Mouse (Mus musculus): ENCODE measurements around the gene Cbwd1.

The Cbwd1 gene

DNA sequence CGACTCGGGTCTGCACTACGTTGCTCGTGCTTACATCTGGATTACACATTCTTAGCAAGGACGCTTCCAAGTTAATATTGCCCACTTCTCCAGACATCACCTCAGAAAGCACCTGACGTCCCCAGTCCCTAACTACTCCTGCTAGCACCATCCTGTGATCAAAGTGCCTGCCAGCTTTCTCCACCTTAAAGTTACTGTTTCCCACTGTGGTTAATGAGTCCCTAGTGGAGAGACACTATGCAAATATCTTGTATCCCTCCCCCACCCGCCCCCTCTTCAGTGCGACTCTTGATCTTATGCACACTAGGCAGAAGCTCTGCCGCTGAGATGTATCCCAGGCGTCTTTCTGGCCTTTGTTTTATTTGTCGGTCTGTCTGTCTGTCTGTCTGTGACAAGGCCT is 16.6 kb upstream of the Cbwd1 start:
- DNase-seq (ENCODE audit: low spot score) = peak; percentile 81

DNA sequence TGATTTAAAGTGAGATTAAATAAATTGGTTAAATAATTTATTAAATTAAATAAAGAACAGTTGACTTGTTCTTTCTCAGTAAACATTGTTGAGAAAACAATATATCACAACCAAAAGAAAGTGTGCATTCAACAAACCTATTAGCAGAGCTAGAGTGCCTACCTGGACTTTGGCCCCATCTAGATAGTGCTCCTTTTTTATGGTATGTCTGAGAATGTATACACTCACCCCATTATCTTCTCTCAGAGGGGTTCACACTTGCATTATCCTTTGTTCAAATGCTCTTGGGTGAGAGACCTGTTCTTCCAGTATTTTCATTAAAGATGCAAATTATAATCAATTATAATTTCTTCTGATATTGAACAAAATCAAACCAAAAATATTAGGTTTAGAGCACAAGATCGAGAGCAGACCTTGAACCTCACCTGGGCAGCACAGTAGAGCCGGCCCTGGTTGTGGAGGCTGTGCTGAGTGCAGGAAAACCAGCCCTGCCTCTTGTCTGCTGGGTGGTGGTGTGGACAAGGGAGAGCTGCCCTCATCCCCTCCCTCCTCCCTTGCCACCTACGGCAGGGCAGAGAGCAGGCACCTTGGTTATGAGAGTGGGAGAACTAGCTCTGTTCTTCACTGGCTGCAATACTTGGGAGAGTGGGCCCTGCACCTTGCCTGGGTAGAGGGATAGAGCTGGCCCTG is 11.4 kb upstream of the Cbwd1 start:
- DNase-seq (ENCODE audit: low spot score) = no peak

DNA sequence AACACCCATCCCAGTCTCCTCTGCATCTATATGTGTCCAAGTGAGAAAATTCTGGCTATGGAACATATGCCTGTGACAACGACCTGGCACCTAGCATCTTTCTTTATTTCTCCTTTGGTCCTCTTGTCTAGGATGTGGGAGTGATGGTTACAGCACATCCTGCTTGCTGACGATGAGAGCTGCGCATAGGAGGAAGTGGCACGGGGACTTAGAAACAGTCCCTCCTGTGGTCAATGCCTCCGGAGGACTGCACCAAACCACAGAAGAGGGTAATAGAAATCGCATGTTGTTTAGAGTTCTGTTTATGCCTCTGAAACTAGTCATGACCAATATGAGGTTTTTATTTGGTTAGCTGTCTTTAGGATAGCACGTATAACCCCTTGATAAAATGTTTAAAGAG is 9.9 kb upstream of the Cbwd1 start:
- DNase-seq (ENCODE audit: low spot score) = no peak

DNA sequence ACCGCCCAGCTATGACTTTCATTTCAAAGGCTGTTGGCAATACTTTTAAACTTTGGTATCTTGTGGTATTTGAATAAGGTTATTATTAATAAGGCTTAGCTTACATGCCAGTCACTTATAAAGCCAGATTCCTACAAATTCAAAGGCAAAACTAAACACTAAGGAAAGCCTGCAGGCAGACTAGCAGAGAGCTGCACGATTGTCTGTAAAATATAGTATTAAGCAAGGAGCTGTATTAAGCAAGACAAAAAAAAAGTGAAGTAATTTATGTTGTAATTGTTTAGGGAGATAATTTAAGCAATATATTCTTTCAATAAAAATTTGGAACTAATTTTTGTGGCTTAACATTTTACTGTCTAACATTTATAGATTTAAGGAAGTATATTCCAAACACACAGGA is 5.5 kb upstream of the Cbwd1 start:
- DNase-seq (ENCODE audit: low spot score) = no peak

DNA sequence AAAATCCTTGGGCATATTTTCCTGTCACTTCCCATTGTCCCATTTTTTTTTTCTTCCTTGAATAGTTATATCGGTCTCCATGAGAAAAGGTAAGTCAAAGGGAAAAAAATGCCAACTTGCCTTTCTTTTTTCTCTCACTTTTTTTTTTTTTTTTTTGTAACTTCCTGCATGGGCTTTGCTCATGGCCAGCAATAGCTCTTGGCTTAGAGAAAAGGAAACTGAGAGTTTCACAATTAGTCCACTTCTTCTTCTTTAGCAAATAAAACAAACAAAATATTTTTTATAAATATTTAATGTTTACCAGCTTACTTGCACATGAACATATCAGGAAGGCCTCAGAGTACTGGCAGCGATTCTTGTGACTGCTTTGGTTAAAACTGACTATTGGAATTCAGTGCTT is 4.8 kb upstream of the Cbwd1 start:
- no peak for DNase-seq (ENCODE audit: low spot score)

- DNase-seq (ENCODE audit: low spot score) = peak; percentile 19
These were observed 2.9 kb downstream of the Cbwd1 start for GRCm38 (mm10) chr19:24958531-24958930.

GRCm38 (mm10) chr19:24945521-24946262 is 15.7 kb downstream of the Cbwd1 start:
- DNase-seq (ENCODE audit: low spot score) = no peak

GRCm38 (mm10) chr19:24937084-24937483 is 24.3 kb downstream of the Cbwd1 start:
- no peak for DNase-seq (ENCODE audit: low spot score)

DNA sequence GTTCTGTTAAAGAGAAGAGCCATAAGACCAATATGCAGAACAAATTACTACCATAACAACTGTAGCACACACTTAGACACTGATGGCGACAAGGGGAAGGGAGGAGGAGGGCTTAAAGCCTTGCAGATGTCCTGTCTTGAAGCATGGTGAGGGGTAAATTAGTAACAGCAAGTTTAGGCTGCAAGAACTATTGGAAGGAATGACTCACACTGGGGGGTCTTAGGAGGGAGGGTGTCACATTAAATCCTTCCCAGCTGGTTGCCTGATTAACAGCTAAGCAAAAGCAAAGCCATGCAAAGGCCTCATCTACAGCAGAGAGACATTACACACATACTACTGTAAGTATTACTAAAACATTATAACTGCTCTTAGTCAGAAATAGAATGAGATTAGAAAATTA is 32.4 kb downstream of the Cbwd1 start:
- no peak for DNase-seq (ENCODE audit: low spot score)

GRCm38 (mm10) chr19:24920866-24921265 is 40.5 kb downstream of the Cbwd1 start:
- no peak for DNase-seq (ENCODE audit: low spot score)

GRCm38 (mm10) chr19:24908385-24909155 is 52.8 kb downstream of the Cbwd1 start:
- no peak for DNase-seq (ENCODE audit: low spot score)

GRCm38 (mm10) chr19:24907655-24908054 is 53.8 kb downstream of the Cbwd1 start:
- DNase-seq (ENCODE audit: low spot score) = no peak

- no peak for DNase-seq (ENCODE audit: low spot score)
These were observed 58.6 kb downstream of the Cbwd1 start for GRCm38 (mm10) chr19:24902821-24903220.

- no peak for DNase-seq (ENCODE audit: low spot score)
These were observed 59.2 kb downstream of the Cbwd1 start for GRCm38 (mm10) chr19:24902256-24902655.

GRCm38 (mm10) chr19:24901666-24902065 is 59.7 kb downstream of the Cbwd1 start:
- no peak for DNase-seq (ENCODE audit: low spot score)

GRCm38 (mm10) chr19:24900581-24901220 is 60.7 kb downstream of the Cbwd1 start, which contains the start of gene Foxd4:
Gene Foxd4 (minus strand): TSS chr19:24901197.
- no peak for DNase-seq (ENCODE audit: low spot score)

GRCm38 (mm10) chr19:24899578-24900544 is 61.5 kb downstream of the Cbwd1 start:
- DNase-seq (ENCODE audit: low spot score) = peak; percentile 20

DNA sequence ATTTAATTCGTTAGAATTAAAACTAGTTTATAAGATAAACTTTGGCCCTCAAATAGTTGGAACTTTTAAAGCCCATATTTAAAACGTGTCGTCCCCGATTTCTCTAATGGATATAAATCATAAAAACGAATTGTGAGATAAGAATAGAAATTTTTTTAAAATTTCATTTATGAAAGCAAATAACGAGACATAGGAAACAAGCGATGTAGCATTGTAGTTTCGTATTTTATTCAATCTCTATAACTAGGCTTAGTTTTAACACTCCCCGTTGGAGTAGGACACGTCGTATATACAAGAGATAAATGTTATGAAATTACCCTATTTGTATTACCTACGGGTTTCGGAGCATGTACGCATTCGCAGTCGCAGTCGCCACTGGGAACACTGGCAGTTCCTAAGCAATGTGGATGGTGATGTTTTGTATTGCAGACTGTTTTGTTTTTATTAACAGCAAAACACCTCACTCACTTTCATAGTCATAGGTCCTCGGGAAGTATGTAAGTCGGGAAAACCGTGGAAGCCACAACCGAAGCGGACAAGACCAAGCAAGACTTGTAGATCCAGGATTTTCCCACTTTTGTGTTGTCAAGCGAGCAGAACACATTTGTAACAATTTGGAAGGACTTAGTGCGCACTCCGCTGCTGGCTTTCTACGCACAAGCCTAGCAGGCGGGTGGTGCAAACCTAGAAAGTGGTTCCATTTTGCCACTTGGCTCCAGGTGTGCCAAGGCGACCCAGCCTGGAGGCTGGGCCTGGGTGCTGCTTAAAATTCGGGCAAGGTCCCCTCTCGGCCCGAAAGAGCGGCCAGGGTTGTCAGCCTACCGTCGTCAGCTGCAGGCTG is 62.5 kb downstream of the Cbwd1 start:
- no peak for DNase-seq (ENCODE audit: low spot score)

DNA sequence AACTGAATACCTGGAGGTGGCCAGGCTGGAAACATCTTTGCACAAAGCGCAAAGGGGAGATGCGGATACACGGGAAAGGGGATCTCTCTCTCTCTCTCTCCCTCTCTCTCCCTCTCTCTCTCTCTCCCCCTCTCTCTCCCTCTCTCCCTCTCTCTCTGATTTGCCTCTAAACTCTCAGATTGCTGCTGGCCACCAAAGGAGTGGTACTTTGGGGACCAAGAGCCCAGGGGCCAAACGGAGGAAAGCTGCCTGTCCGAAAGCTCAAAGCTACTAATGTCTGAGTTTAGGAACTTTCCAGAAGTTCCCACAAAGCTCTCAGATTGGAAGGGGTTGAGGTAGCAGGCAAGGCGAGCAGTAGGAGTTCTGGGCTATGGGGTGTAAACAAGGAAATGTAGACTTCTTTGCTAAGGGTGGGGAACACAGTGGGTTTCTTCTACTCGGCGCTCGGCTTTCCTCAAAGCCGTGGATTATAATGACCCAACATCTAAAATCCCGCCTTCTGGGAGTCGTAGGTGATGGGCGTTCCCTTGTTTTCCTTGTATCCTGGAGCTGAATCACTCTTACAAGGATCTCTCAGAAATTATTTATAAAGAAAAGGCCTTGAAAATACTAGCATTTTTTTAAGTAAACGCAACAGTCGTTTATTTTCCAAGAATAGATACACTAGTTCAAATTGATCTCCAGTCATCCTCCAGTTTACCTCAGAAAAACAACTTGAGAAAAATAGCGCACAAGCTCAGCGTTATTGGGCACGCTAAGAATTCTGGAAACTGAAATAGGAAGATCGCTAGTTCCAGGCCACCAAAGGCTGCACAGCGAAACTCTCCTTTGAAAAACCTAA is 63.3 kb downstream of the Cbwd1 start:
- no peak for DNase-seq (ENCODE audit: low spot score)

Measured in yolk sac, embryonic 10.5 days (tissue).